Mouse (Mus musculus): ENCODE data around the gene Mylk.
"Not testable (repeated sequence)": the region's sequence is repeated elsewhere in the genome, so short reads cannot be mapped to it uniquely, and the experiment has no call there.

Mylk gene

DNA sequence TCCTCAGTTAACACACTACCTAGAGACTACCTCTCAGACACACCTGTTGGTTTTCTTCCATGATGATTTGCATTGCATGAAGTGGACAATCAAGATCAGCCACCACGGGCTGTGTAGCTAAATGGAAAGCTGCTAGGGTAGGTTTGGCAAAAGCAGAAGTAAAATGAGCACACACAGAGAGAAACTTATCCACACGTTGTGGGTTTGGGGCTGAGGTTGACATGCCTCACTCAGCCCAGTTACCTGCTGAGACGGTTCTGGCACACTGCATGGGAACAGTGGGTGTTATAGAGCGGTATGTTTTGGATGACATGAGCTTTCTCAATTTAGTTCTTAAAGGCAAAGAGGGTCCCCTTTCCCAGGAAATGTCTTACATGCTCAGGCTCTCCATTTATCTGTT is 25.1 kb downstream of the Mylk start:
- no peak for DNase-seq (ENCODE audit: low spot score)

DNA sequence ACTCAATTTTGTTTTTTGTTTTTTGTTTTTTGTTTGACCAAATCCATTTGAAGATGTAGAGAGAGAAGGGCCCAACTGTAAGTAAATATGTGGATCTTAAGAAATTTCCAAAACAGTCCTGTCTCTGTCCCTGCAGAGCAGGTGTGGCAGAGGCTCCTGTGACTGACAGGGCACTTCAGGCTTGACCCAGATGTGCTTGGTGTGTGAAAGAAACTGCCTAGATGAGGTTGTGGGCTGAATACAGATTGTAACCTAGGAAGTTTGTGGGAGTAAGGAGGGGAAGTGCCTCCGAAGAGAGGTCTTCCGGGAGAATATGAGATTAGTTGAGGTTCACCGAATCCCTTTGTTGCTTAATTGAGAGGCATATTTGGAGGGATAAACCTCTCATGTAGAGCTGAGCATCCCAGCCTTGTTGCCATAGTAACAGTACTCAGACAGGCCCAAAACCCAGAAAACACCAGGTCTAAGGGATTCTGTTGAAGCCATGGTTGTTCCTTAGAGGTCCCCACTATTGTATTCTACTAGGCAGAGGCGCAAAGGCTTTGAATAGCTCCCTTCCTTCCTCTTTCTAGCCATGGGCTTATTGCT is 27.5 kb downstream of the Mylk start:
- no peak for DNase-seq (ENCODE audit: low spot score)

DNA sequence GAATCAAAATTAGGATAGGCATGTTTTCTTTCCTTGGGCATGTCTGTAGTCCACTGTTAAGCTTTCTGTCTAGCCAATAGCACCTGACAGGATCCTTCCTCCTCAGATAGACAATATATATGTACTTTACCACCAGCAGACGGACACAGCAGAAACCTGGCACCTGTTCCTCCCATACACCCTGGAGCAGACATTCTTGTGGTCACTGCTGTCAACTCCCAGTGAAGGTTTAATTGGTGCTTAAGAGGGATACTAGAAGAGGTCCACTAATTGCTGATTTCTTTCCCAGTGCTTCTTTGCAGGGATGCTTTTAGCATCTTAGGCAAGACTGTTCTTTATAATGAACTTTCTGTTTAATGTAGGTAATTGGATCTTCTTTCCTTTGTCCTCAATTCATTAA is 37.4 kb downstream of the Mylk start:
- DNase-seq (ENCODE audit: low spot score): no peak

DNA sequence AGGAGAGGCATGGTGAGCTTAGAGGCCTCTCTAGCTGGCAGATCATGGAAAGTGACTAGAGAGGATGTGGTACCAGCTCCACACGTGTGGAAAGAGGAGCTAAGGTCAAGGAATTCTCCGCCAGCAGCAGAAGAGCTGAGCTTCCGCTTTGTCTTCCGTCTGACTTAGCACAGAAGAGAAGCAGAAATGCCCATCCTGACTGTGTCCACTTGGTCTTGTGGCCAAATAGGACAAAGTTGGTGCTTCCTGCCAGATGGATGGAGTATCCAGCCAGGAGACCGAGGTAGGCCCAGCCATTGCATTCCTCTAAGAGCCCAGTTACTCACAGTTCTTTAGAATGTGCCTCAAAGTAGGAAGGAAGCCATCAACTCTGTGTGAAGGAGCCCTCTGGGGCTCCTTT is 38.5 kb downstream of the Mylk start:
- DNase-seq (ENCODE audit: low spot score): no peak

DNA sequence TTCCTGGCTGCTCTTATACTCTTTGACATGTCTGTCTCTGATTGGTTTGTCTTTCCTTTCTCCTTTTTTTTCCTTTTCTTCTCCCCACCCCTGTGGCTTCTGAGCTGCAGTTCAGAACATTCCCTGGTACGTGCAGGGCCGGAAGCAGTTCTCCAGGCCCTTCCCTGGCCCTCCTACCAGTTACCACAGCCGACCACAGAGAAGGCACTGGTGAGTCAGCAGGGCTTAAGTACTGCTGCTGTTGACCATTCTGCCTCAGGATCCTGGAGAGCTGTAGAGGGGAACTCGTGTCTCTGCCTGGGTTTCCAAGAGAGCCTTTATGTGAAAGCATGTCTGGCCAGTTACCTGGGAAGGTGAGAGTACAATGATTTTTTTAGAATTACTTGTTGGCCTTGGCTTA is 39.7 kb downstream of the Mylk start:
- DNase-seq (ENCODE audit: low spot score): no peak

DNA sequence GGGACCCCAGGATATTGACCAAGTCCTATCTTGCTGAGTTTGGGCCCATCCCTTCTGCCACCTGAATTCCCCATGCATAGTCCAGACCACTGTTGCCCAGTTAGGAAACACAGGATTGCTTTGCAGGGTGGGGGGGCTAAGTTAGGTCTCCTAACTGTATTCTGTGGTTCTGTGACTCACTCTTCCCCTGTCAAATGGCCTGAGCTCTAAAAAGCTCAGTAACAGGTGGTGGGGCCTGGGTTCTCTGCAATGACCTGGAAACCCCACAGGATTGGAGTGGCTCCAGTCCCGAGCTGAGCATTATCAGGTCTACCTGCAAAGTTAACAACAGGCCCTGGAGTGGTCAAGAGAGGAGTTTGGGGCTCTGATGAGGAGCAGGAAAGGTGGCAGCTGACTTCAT is 47.5 kb downstream of the Mylk start:
- no peak for DNase-seq (ENCODE audit: low spot score)

DNA sequence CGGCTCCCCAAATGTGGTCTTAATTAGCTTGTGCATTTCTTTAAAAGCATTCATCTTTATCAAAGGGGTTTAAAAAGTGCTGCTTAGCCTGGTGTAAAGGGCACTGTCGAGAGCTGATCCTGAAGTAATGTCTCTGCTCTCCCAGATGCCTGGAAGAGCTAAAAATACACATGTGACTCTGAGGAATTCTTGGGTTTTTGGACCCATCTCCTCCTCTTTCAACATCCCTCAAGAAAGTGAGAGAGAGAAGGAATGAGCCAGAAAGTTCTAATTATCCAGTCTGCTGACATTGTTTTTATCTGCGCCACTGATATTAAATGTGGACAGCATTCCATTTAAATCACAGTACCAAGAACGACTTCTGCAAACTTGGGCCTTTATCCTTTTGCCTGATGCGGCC is 48.0 kb downstream of the Mylk start:
- DNase-seq (ENCODE audit: low spot score): no peak

DNA sequence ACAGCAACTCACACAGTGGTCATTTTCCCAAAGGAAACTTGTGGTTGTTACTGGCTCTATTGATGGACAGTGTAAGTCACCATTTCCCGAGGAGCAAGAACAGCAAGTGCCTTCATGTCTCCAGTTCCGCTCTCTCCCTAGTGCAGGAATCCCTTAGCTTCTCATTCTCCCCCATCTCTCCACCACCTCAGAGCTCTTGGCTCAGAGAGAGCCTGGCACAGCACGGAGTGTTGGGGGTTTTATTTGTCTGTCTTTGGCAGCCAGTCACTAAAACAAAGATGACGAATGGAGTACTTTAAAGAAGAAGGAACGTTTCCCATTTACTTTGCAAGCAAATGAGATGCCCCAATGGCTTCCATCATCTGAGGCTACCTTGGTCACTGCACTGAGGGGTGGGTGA is 56.2 kb downstream of the Mylk start:
- no peak for DNase-seq (ENCODE audit: low spot score)

DNA sequence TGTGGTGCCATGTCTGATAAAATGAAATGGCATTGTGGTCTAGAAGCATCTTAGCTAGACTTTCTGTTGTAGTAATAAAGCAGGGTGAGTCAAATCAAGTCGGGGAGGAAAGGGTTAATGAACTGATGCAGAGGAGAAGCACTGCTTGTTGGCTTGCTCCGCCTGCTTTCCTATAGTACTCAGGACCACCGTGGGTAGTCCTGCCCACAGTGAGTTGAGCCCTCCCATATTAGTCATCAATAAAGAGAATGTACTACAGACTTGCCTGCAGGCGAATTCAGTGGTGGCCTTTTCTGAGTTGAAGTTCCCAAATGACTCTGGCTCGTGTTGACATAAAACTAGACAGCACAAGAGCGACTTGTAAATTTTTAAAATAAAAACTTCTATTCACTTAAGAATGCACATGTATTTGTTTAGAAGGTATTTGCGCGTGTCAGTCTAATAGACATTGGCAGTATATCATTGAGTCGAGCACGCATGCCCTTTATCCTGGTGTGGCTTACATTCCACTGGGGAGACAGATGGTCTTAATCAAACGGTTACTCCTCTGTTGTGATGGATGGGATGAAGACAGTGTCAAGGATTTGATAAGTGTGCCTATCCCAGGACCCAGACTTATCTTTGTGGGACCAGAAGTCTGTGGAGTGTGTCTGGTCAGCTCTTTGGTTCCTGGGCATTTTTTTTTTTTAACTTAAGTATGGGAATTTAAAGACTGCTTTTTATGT is 59.4 kb downstream of the Mylk start:
- DNase-seq (ENCODE audit: low spot score): no peak

DNA sequence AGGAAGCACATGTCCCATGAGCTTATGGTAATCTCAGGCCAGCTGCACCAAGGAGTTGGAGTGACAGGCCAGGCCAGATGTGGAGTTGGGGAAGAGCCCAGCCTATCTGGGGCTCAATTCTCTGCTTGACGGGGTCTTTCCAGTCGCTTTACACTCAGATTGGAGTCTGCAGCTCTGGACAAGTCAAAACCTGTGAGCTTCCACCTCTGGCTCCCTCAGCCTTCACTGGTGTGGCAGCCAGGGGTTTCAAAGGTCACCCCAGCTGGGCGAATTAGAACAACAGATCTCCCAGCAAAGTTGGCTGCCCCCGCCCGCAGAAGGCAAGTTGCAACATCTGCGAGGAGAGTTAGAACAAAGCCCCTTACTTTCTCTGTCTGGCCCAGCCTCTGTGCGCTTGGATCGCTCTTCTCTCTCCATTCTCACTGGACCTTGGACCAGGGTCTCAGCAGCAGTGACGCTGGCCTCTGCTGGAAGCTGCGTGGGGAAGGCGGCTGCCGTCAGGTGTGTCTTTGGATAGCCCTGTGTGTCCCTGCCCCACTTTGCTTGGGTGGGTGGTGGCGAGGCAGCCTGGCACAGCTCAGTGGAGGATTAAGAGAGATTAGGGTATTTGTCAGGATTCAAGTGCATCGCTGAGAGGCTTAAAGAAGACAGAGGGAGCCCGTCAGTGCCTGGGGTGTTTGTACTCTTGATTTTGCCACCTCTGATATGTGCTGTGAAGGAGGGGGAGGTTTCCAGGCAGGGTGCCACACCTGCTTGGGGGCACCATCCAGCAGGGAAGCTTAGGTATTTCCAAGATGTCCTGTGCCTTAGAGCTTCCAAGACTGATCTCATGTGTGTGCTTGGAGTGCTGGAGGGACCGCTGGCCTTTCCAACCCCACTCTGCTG is 62.1 kb downstream of the Mylk start:
- peak; percentile 13 for DNase-seq (ENCODE audit: low spot score)

DNA sequence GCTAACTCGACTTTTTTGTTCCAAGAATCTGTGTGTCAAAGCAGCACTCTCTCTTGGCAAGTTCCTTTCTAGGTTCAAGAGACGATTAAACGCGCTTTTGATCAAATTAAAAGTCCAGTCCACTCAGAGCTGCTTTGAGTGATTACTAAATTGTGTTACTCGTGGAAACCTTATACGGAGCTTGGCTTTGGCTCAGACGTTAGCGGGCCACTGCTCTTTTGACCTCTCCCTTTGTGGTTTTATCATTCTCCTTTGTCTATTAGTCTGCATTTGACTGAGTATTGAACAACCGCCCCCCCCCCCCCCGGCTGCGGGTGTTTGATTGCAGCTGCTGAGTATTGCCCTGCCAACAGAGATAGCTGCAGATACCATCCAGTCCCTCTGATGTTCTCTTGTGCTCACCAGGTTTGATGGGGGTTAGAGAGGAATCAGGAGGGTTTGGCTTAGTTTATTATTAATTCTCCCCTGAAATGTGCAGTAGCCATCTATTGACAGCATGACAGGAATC is 62.8 kb downstream of the Mylk start:
- no peak for DNase-seq (ENCODE audit: low spot score)

DNA sequence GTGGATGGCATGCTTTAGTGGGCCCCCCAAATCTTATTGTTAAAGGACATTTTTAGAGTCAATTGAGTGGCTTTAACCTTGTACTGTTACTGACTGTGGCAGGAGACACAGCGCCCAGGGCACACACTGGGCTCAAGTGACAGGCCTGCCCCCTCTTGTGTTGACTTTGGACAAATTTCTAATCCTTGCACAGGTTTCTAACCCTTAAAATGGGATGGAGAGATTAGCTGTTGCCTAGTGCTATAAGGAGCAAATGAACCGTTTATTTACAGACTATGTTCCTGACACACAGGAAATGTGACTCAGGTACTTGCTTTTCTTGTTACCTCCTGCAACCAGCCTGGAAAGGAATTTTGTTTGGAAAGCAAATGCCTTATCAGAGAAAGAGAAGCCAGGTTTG is 67.2 kb downstream of the Mylk start:
- DNase-seq (ENCODE audit: low spot score): no peak

DNA sequence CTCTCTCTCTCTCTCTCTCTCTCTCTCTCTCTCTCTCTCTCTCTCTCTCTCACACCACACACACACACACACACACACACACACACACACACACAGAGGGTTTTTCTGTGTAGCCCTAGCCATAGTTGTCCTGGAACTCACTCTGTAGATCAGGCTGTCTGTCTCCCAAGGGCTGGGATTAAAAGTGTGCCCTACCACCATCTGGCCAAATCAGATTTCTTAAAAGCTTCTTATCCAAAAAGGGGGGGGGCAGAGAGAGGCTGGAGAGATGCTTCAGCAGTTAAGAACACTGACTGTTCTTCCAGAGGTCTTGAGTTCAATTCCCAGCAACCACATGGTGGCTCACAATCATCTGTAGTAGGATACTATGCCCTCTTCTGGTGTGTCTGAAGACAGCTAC is 68.2 kb downstream of the Mylk start:
- not testable (repeated sequence) for DNase-seq (ENCODE audit: low spot score)

DNA sequence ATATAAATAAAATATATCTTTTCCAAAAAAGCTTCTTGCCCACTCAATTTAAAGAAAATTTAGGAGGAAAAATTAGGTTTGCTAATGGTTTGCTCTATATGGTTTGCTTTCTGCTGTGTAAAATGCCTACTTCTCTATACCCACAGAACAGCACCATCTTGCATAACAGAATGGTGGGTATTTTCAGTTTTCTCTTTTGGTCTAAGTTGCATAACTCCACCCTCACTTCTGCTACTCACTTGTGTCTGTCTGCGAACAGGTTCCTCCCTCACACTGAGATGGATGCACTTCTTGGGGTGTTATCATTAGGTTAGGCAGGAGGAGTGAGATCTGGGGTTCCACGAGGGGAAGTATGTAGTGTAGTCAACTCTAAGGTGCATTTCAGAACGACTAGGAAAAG is 68.6 kb downstream of the Mylk start:
- no peak for DNase-seq (ENCODE audit: low spot score)

DNA sequence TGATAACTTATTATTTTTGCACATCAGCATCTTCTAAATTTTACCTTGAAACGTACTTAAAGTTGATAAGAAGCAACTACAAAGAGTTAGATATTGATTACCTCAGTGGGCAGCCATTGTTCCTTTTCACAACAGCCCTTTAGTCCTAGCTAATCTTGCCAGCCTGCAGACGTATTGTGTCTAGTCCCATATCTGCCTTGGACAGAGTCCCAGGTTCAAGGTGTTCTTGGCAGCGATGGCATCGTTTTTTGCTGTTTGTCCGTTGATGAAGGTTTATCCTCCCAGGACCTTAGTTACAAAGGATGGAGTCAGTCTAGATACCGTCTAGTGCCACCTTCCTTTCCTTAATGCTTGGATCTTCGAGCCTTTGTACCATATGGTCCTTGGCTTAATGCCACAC is 69.6 kb downstream of the Mylk start:
- no peak for DNase-seq (ENCODE audit: low spot score)

DNA sequence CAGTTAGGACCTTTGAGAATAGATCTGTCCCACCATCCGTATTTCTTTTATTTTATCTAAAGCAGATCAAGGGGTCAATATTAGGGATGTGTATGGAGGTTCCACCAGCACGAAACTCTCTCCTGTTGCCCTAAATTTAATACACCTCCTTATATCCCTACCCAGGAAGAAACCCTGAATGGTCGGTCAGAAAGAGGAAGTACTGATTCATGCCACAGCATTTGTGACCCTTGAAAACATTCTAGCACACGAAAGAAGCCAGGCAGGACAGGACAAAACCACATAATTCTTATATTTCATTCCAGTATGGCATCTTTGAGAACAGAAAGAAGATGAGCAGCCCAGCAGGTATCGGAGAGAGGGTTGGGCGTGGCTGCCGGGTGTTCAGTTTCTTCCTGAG is 71.5 kb downstream of the Mylk start:
- no peak for DNase-seq (ENCODE audit: low spot score)

DNA sequence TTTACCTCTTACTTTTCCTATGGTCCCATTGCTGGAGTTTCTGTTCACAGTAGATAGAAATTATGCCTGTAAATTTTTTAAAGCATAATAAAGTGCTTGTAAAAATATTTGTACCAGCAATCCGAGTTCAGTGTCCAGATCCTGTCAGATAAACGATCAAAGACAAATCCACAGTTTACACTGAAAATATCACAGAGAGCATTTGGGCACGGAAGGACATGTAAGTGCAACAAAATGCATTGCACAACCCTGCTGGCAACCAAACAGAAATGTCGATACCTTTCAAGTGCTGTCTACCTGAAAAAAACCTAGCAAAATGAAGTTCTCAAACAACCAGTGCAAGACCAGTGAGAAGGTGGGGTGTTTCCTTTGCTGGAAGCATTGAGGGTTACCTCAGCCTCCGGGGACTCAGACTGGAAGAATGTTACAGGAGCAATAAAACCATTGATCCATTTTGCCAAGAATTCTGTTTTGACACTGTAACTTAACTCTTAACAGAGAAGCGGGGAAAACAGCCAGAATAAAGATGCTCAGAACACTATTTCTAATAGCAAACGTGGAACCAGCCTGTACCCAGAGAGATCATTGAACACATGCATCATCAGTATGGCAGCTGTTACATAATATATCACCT is 80.2 kb downstream of the Mylk start:
- DNase-seq (ENCODE audit: low spot score): peak; percentile 16

DNA sequence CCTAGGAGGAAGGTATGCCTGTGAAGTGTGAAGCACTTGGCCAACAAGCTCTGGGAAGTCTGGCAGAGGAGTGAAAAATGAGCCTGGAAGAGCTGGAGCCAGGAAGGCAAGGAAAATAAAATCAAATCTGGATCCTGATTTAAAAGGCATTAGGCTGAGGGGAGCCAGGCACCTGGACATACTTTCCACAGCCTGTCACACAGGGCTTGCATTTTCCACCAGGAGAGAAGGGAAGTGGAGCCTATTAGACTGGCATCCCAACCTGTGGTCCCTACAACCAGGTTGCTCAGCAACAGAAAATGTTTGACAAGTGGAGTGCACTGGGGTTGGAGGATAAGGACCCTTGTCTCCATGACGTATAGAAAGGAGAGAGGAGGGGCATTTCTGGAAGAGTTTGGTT is 89.5 kb downstream of the Mylk start:
- no peak for DNase-seq (ENCODE audit: low spot score)

DNA sequence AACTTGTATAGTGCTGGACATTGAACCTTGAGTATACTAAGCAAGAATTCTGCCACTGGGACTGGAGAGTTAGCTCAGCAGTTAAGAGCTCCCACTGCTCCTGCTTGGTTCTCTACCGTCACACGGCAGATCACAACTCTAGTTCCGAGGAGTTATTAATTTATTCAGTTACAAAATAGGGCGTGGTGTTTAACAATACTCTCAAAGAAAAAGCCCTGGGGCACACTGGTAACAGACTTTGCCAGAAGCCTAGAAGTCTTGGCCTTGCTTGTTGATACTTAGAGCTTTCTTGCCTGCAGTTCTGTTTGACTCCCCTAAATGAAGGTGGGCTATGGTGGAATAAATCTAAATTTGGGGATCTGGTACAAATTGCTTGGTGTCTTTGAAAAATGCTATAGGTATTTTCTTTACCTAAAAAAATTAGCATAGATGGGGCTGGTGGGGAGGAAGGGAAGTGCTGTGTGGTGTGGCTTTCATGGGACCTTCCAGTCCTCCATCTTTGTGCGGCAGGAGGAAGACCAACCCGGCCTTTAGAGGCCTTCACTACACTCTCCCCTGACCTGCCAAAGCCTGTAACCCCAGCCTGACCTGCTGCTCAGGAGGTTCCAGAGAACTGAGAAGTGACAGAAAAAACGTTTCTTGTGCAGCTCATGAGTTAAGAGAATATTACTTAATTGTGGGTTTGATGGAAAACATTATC is 94.1 kb downstream of the Mylk start:
- no peak for DNase-seq (ENCODE audit: low spot score)

DNA sequence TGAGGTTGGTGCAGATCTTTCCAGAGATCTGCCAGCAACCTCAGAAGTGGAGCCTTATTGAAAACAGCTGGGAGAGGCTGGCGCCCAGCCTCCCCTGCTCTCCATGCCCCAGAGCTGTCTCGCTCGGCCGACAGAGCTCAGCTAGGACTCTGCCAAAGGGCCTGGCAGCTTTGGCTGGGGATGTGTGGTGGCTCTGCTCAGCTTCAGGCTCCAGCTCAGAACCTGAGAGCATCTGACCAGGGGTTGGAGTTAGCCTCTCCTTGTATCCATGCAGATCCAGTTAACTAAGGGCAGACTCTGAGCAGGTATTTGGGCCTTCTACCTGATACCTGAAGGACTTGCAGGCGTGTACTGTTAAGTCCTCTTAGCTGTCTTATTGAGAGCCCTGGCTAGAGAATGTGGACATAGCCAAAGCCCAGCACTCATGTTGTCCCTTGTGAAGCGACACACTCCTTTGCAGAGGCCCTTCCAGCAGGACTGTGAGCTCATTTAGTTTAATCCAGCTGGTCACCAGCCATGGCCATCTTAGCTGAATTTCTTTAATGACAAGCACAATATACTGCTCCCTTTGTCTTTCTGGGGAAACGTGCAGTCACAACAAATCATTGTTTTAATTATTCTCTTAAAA is 94.8 kb downstream of the Mylk start:
- no peak for DNase-seq (ENCODE audit: low spot score)

DNA sequence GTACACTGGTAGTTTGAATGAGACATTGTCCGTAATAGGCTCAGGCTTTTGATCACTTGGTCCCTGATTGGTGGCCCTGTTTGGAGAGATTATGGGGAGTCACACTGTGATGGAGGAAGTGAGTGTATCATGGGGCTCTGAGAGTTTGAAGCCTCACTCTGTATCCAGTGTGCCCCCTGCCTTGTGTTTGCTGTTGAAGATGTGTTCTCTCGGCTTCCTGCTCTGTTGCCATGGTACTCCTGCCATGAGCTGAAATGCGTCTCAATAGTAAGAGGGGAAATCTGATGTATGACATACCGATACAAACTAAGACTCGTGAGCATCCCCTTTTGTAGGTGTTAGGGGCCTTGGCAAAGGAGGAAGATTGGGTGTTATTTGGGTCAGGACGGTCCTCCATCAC is 99.8 kb downstream of the Mylk start:
- DNase-seq (ENCODE audit: low spot score): no peak
